Mouse (Mus musculus) ES-Bruce4 (cell line): ENCODE data around the gene Wdr47. TPM values are rescaled to one million over a fixed set of nuclear protein-coding genes. Genes with fewer than 3 reads are reported as not detected.
"Not testable (repeated sequence)": the region's sequence is repeated elsewhere in the genome, so short reads cannot be mapped to it uniquely, and the experiment has no call there.

Experiments
- H3K27ac ChIP-seq: 2 replicates; pipeline ENCODE4 v1.5.1; 2012; ENCODE audit warnings: low read length, inconsistent platforms; ENCODE audit not compliant: insufficient read depth
- H3K27me3 ChIP-seq: 2 replicates; pipeline ENCODE4 v1.6.1; 2012; ENCODE audit warnings: mild to moderate bottlenecking, low read length, inconsistent platforms; ENCODE audit not compliant: control insufficient read depth, poor library complexity, insufficient read depth, severe bottlenecking
- H3K36me3 ChIP-seq: 2 replicates; pipeline ENCODE4 v1.6.1; 2012; ENCODE audit warnings: inconsistent platforms, mild to moderate bottlenecking, low read length, moderate library complexity; ENCODE audit not compliant: control insufficient read depth, poor library complexity, insufficient read depth, severe bottlenecking
- H3K4me1 ChIP-seq: one replicate; pipeline ENCODE4 v1.8.1; 2011; ENCODE audit warnings: low read length; ENCODE audit not compliant: control insufficient read depth, insufficient read depth
- H3K4me3 ChIP-seq: 2 replicates; pipeline ENCODE4 v1.5.1; 2011; ENCODE audit warnings: low read depth, mild to moderate bottlenecking, low read length
- H3K9ac ChIP-seq: 2 replicates; pipeline ENCODE4 v1.6.1; 2012; ENCODE audit warnings: low read depth, mild to moderate bottlenecking, inconsistent platforms; ENCODE audit not compliant: poor library complexity, severe bottlenecking
- H3K9me3 ChIP-seq: replicated peaks from 2 replicates; pipeline ENCODE4 v1.6.1; 2012; ENCODE audit warnings: mild to moderate bottlenecking, low read length, inconsistent platforms; ENCODE audit not compliant: control insufficient read depth, poor library complexity, insufficient read depth, severe bottlenecking
- CTCF ChIP-seq: IDR thresholded peaks from one replicate; pipeline ENCODE4 v1.8.1; 2011; ENCODE audit warnings: low read depth, low read length
- EP300 ChIP-seq: IDR thresholded peaks from 2 replicates; pipeline ENCODE4 v1.6.1; 2011; ENCODE audit warnings: low read depth, low read length; ENCODE audit not compliant: insufficient read depth
- POLR2A ChIP-seq: IDR thresholded peaks from one replicate; pipeline ENCODE4 v1.8.1; 2011; ENCODE audit warnings: low read length; ENCODE audit not compliant: insufficient read depth
- polyA plus RNA-seq: library from polyadenylated mRNA; stranded (reverse); fragments of >200 nt; gene quantifications from 2 replicates; pipeline ENCODE4 v1.2.4, GENCODE M21; 2011; ENCODE audit warnings: low read depth; ENCODE audit not compliant: missing spikeins, insufficient read depth, insufficient read length

The Wdr47 gene
- polyA plus RNA-seq, 1 experiment: 10.9 TPM

- no peak overlapping the region for H3K27ac ChIP-seq
- no peaks in the 10 kb centered on the region for H3K9me3 ChIP-seq
- H3K36me3 ChIP-seq: no peaks in the 10 kb centered on the region; the same call in 1 of the 2 replicates
- no peaks in the 10 kb centered on the region for H3K4me1 ChIP-seq
- no peaks in the 10 kb centered on the region for H3K27me3 ChIP-seq
- no peak overlapping the region for H3K4me3 ChIP-seq
- no peak for TF ChIP-seq EP300
- no peak overlapping the region for H3K9ac ChIP-seq
Observed at GRCm38 (mm10) chr3:108646036-108646435, 55.0 kb downstream of the Wdr47 start.

GRCm38 (mm10) chr3:108647681-108648080 lies 56.6 kb downstream of the Wdr47 start:
- not testable (repeated sequence) for H3K9ac ChIP-seq, H3K27ac ChIP-seq, H3K27me3 ChIP-seq, H3K4me1 ChIP-seq, H3K9me3 ChIP-seq, H3K36me3 ChIP-seq, H3K4me3 ChIP-seq

- TF ChIP-seq POLR2A: no peak
- no peak for TF ChIP-seq CTCF
- TF ChIP-seq EP300: no peak
- Histone ChIP-seq H3K36me3 (no peaks in the 10 kb centered on the region), H3K4me1 (no peaks in the 10 kb centered on the region), H3K9ac (peak overlapping the region; percentile 38; the same call in 1 of the 2 replicates), H3K4me3 (no peak overlapping the region), H3K27ac (0 out of 2 replicates have a peak overlapping the region, but pooled peaks have one; percentile 5), H3K9me3 (no peaks in the 10 kb centered on the region), H3K27me3 (no peaks in the 10 kb centered on the region)
Observed at GRCm38 (mm10) chr3:108652866-108653642, 62.0 kb downstream of the Wdr47 start.

- H3K27ac ChIP-seq: 0 out of 2 replicates have a peak within 1 kb of the TSS, but pooled peaks have one; percentile 5
- H3K36me3 ChIP-seq: no peaks in the 10 kb centered on the region
- H3K4me1 ChIP-seq: no peaks in the 10 kb centered on the region
- H3K9me3 ChIP-seq: no peaks in the 10 kb centered on the region
- no peaks in the 10 kb centered on the region for H3K27me3 ChIP-seq
- H3K4me3 ChIP-seq: peak within 1 kb of the TSS; percentile 96
- H3K9ac ChIP-seq: peak within 1 kb of the TSS; percentile 81
- TF ChIP-seq EP300: 0 out of 2 replicates have a peak, but pooled peaks have one; percentile 37
- peak; percentile 96 for TF ChIP-seq POLR2A
- TF ChIP-seq CTCF: no peak
Observed at GRCm38 (mm10) chr3:108653710-108654379, 62.8 kb downstream of the Wdr47 start, which contains the start of gene Clcc1. Gene Clcc1 (plus strand): TSS chr3:108653913.

- TF ChIP-seq EP300 (no peak), POLR2A (no peak), CTCF (no peak)
- no peaks in the 10 kb centered on the region for H3K4me1 ChIP-seq
- H3K9ac ChIP-seq: peak overlapping the region; percentile 81
- H3K27me3 ChIP-seq: no peaks in the 10 kb centered on the region
- no peaks in the 10 kb centered on the region for H3K36me3 ChIP-seq
- H3K27ac ChIP-seq: no peak overlapping the region
- peak overlapping the region; percentile 96 for H3K4me3 ChIP-seq
- no peaks in the 10 kb centered on the region for H3K9me3 ChIP-seq
Observed at GRCm38 (mm10) chr3:108654566-108654965, 63.5 kb downstream of the Wdr47 start.

- no peak for TF ChIP-seq CTCF
- TF ChIP-seq POLR2A: no peak
- no peak for TF ChIP-seq EP300
- H3K27ac ChIP-seq: no peak overlapping the region
- no peaks in the 10 kb centered on the region for H3K4me1 ChIP-seq
- no peak overlapping the region for H3K9ac ChIP-seq
- H3K4me3 ChIP-seq: no peak overlapping the region
- no peaks in the 10 kb centered on the region for H3K27me3 ChIP-seq
- H3K9me3 ChIP-seq: no peaks in the 10 kb centered on the region
- H3K36me3 ChIP-seq: no peaks in the 10 kb centered on the region
Observed at GRCm38 (mm10) chr3:108655486-108655885, 64.4 kb downstream of the Wdr47 start.
